Mouse (Mus musculus): ENCODE results near the gene Gnl3l. TPM values are rescaled to one million over a fixed set of nuclear protein-coding genes. Genes with fewer than 3 reads are reported as not detected.
A peak's percentile ranks its signal among the peaks of the same experiment; 100 is the strongest.

Gnl3l gene
- 26.4 and 26.5 TPM in 2 replicates for polyA plus RNA-seq (2015; fragmentation: Nextera tagmentation; extraction: Ambion mirVana)

DNA sequence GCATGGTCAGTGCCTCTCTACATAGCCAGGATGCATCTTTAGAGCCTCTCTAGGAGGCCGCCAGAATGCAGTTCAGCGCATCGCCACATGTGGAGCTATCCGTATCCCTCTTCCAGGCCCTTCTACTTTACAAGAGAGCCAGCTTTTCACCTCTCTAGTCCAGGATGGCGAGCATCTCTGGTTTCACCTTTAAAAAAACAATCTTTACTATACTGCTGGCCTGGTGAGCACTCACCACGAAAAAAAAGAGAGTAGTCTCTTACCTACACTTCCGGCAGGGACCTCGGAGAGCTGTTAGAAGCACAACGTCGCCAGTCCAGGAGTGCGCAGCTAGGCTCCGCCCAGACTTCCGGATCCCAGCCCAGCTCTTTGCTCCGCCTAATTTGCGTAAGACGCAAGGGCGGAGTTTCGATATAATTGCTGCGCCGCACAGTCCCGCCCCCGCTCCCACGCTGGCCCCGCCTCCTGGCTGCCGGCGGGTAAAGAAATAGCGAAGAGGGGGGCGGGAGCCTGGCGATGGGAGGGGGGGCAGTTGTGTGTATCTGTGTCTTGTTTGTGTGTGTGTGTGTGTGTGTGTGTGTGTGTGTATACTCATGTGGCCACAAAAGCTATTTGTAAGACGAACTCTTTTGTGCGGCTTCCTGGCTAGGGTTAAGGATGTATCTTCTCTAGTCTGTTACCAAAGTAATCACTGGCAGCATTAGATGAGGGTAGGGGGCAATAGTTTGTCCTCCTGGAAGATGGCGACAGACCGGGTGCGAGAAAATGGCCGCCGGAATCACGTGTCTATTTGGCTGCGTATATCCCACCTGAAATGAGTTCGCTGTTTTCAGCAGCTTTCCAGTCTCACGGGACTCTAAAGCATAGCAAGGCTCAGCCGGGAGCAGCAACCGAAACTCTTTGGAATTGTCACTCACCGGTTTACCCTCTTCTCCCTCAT is at the start of gene Gnl3l:
Gene Gnl3l (minus strand): TSS at position 385 of the 940 bp plus-strand sequence.
- peak; percentile 97 for ATAC-seq (ENCODE audit: low FRiP score, low read depth)

DNA sequence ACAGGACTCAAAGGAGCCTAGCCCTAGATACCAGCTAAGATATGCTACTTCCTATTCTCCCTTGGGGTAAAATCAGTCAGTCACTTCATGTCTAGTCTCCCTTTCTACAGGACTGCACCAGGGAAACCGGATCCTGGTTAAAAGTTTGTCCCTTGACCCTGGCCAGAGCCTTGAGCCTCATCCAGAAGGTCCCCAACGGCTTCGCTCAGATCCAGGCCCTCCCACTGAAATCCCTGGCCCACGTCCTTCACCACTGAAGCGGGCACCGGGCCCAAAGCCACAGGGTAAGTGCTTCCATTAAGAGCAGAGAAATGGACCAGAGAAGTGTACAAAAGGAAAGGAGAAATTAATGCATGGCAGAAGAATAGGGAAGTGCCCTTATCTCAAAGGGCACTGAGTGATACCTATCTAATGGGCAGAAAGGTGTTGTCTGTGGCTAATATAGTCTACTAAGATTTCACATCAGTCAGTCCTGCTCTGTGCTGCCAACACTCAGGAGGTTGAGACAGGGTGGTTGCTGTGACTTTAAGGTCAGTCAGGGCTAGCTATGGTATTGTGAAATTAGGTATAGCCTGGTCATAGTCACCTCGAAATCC is 49.0 kb upstream of the Gnl3l start:
- WGBS = 92% methylated on average over 7 of the region's 7 CpGs
- H3K9ac ChIP-seq = no peak overlapping the region
- no peak overlapping the region for H3K4me2 ChIP-seq (replicated peaks)
- H3K4me1 ChIP-seq = no peaks in the 10 kb centered on the region
- H3K4me3 ChIP-seq = no peak overlapping the region
- H3K27ac ChIP-seq = no peak overlapping the region
- H3K36me3 ChIP-seq = peaks cover 41% of the 10 kb centered on the region
- H3K27me3 ChIP-seq = peaks cover 3% of the 10 kb centered on the region; the same call in 1 of the 2 replicates
- no peaks in the 10 kb centered on the region for H3K9me3 ChIP-seq
- ATAC-seq (ENCODE audit: low FRiP score, low read depth) = no peak

More for the DNA sequence above, at the start of gene Gnl3l:
- Histone ChIP-seq H3K4me2 (replicated peaks) (peak within 1 kb of the TSS; percentile 63), H3K4me1 (no peaks in the 10 kb centered on the region), H3K9ac (peak within 1 kb of the TSS; percentile 48), H3K36me3 (peaks cover 5% of the 10 kb centered on the region; the same call in 1 of the 2 replicates), H3K27ac (peak within 1 kb of the TSS; percentile 77), H3K9me3 (no peaks in the 10 kb centered on the region), H3K27me3 (peaks cover 3% of the 10 kb centered on the region; the same call in 1 of the 2 replicates), H3K4me3 (peak within 1 kb of the TSS; percentile 49)
- 17% methylated on average over 43 of the region's 43 CpGs for WGBS

- Histone ChIP-seq H3K9me3 (no peaks in the 10 kb centered on the region), H3K36me3 (peaks cover 5% of the 10 kb centered on the region; the same call in 1 of the 2 replicates), H3K4me1 (no peaks in the 10 kb centered on the region), H3K9ac (no peak overlapping the region), H3K4me2 (replicated peaks) (no peak overlapping the region), H3K27me3 (peaks cover 3% of the 10 kb centered on the region; the same call in 1 of the 2 replicates), H3K4me3 (no peak overlapping the region), H3K27ac (no peak overlapping the region)
- WGBS = 53% methylated on average over 3 of the region's 3 CpGs
- no peak for ATAC-seq (ENCODE audit: low FRiP score, low read depth)
These were observed 44.6 kb upstream of the Gnl3l start for GRCm38 (mm10) chrX:151061615-151062299.

DNA sequence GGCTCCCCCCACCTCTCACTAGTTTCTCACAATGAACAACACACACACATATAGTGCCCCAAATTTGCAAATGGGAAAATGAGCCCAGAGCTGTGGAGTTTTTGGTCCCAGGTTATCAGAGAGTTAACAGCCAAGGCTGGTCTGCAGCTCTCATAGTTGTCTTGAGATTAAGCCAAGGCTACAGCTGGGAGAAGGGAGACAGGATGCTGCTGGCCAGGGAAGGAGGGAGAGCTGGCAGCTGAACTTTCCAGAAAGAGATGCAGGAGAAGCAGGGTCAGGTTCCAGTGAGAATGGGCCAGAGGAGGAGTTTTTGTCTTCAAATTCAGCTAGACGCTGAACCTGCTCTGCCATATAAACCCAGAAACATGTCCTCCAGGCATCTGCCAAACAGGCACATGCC is 42.2 kb upstream of the Gnl3l start:
- 78% methylated on average over 1 of the region's 1 CpGs for WGBS
- H3K4me1 ChIP-seq = peaks cover 11% of the 10 kb centered on the region
- no peak overlapping the region for H3K9ac ChIP-seq

GRCm38 (mm10) chrX:151055559-151055958 is 38.4 kb upstream of the Gnl3l start:
- WGBS = 0% methylated on average over 1 of the region's 1 CpGs
- Histone ChIP-seq H3K27me3 (peaks cover 7% of the 10 kb centered on the region; the same call in 1 of the 2 replicates), H3K4me2 (replicated peaks) (no peak overlapping the region), H3K27ac (no peak overlapping the region), H3K4me3 (no peak overlapping the region), H3K4me1 (peaks cover 27% of the 10 kb centered on the region), H3K9ac (no peak overlapping the region), H3K36me3 (peaks cover 2% of the 10 kb centered on the region; the same call in 1 of the 2 replicates), H3K9me3 (no peaks in the 10 kb centered on the region)
- ATAC-seq (ENCODE audit: low FRiP score, low read depth) = no peak

More for the DNA sequence above, 42.2 kb upstream of the Gnl3l start:
- peaks cover 3% of the 10 kb centered on the region; the same call in 1 of the 2 replicates for H3K27me3 ChIP-seq
- H3K4me3 ChIP-seq = no peak overlapping the region
- ATAC-seq (ENCODE audit: low FRiP score, low read depth) = no peak
- H3K4me2 ChIP-seq (replicated peaks) = no peak overlapping the region
- peaks cover 2% of the 10 kb centered on the region; the same call in 1 of the 2 replicates for H3K36me3 ChIP-seq
- H3K9me3 ChIP-seq = no peaks in the 10 kb centered on the region
- no peak overlapping the region for H3K27ac ChIP-seq

DNA sequence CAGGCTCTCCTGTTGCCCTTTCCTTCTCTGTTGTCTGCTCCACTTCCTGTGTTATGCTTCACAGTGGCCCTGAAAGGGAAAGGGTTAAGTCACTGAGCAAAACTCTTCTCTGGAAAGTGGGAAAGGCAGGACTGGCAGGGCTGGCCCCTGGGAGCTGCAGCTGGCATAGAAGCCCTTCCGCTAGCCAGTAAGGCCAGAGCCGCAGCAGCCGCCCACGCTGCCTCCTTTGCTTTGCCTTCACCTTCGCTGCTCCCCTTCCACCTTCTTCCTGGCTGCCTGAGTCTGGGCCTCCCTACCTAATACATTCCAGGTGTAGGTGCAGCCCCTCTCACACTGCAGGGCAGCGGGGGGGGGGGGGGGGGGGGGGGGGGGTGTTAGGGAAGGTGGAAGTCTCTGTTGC is 37.4 kb upstream of the Gnl3l start:
- Histone ChIP-seq H3K27ac (peak overlapping the region; percentile 63; the same call in 1 of the 2 replicates), H3K4me2 (replicated peaks) (peak overlapping the region; percentile 48), H3K4me3 (peak overlapping the region; percentile 15; the same call in 1 of the 2 replicates), H3K4me1 (peaks cover 31% of the 10 kb centered on the region), H3K36me3 (peaks cover 2% of the 10 kb centered on the region; the same call in 1 of the 2 replicates), H3K9ac (peak overlapping the region; percentile 8; the same call in 1 of the 2 replicates), H3K9me3 (no peaks in the 10 kb centered on the region), H3K27me3 (peaks cover 7% of the 10 kb centered on the region; the same call in 1 of the 2 replicates)
- peak; percentile 69 for ATAC-seq (ENCODE audit: low FRiP score, low read depth)
- no CpG with 5 or more reads among the region's 6 CpGs for WGBS

- ATAC-seq (ENCODE audit: low FRiP score, low read depth) = no peak
- no peak overlapping the region for H3K27ac ChIP-seq
- H3K4me1 ChIP-seq = peaks cover 42% of the 10 kb centered on the region
- H3K9me3 ChIP-seq = peaks cover 2% of the 10 kb centered on the region; the same call in 1 of the 2 replicates
- H3K9ac ChIP-seq = no peak overlapping the region
- no peak overlapping the region for H3K4me3 ChIP-seq
- no peaks in the 10 kb centered on the region for H3K36me3 ChIP-seq
- WGBS = 72% methylated on average over 7 of the region's 7 CpGs
- H3K4me2 ChIP-seq (replicated peaks) = no peak overlapping the region
- H3K27me3 ChIP-seq = peaks cover 10% of the 10 kb centered on the region; the same call in 1 of the 2 replicates
These were observed 33.2 kb upstream of the Gnl3l start for GRCm38 (mm10) chrX:151050337-151050736.

GRCm38 (mm10) chrX:151049661-151050215 is 32.6 kb upstream of the Gnl3l start:
- no peak overlapping the region for H3K27ac ChIP-seq
- H3K27me3 ChIP-seq = peaks cover 10% of the 10 kb centered on the region; the same call in 1 of the 2 replicates
- peak overlapping the region; percentile 75 for H3K4me2 ChIP-seq (replicated peaks)
- H3K4me3 ChIP-seq = peak overlapping the region; percentile 67
- H3K4me1 ChIP-seq = peaks cover 36% of the 10 kb centered on the region
- WGBS = 58% methylated on average over 8 of the region's 8 CpGs
- ATAC-seq (ENCODE audit: low FRiP score, low read depth) = no peak
- H3K9me3 ChIP-seq = peaks cover 2% of the 10 kb centered on the region; the same call in 1 of the 2 replicates
- no peaks in the 10 kb centered on the region for H3K36me3 ChIP-seq
- H3K9ac ChIP-seq = no peak overlapping the region

GRCm38 (mm10) chrX:151047431-151048058 is 30.4 kb upstream of the Gnl3l start:
- H3K9me3 ChIP-seq = peaks cover 2% of the 10 kb centered on the region; the same call in 1 of the 2 replicates
- no peaks in the 10 kb centered on the region for H3K36me3 ChIP-seq
- H3K27me3 ChIP-seq = 0 out of 2 replicates have a peak, but pooled peaks cover 6% of the 10 kb centered on the region
- ATAC-seq (ENCODE audit: low FRiP score, low read depth) = peak; percentile 31; the same call in 1 of the 2 replicates
- H3K4me3 ChIP-seq = peak overlapping the region; percentile 67
- H3K4me1 ChIP-seq = peaks cover 17% of the 10 kb centered on the region
- peak overlapping the region; percentile 75 for H3K4me2 ChIP-seq (replicated peaks)
- 9% methylated on average over 29 of the region's 56 CpGs for WGBS
- H3K27ac ChIP-seq = peak overlapping the region; percentile 89
- peak overlapping the region; percentile 87 for H3K9ac ChIP-seq

DNA sequence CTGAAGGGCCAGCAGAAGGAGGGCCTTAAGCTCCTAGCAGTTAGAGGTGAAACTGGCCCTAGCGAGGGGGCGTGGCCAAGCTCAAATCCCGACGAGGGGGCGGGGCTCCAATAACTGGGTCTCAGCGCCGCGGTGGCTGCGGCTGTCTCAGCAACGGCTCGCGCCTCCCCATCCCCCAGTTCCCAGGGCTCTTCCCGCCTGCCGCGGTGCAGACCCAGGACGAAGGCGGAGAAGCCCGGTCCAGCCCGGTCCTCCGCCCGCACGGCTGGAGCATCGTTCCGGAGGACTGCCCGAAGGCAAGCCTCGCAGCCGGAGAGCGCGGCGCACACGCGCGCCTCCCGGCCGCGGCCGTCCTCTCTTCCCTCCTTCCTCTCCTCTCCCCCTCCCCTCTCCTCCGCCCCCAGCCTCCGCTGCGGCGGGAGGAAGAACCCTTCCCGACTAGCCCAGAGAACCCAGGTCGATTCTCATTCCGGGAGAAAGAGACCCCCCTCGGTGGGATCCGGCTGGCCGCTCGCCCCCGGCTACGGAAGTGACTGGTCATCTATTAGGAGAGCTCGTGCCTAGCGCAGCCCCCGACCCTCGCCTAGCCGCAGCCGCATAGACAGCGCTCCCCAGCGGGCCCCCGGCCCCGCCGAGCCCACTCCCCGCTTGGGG is 29.8 kb upstream of the Gnl3l start:
- peaks cover 17% of the 10 kb centered on the region for H3K4me1 ChIP-seq
- WGBS = 15% methylated on average over 48 of the region's 62 CpGs
- peak overlapping the region; percentile 75 for H3K4me2 ChIP-seq (replicated peaks)
- H3K36me3 ChIP-seq = no peaks in the 10 kb centered on the region
- H3K9me3 ChIP-seq = peaks cover 2% of the 10 kb centered on the region; the same call in 1 of the 2 replicates
- ATAC-seq (ENCODE audit: low FRiP score, low read depth) = peak; percentile 89
- H3K9ac ChIP-seq = peak overlapping the region; percentile 87
- 0 out of 2 replicates have a peak, but pooled peaks cover 6% of the 10 kb centered on the region for H3K27me3 ChIP-seq
- H3K4me3 ChIP-seq = peak overlapping the region; percentile 67
- H3K27ac ChIP-seq = peak overlapping the region; percentile 89

Data from limb, embryonic 13.5 days (tissue).